Mouse (Mus musculus): ENCODE results near the gene Wdr95. TPM values are rescaled to one million over a fixed set of nuclear protein-coding genes. Genes with fewer than 3 reads are reported as not detected.
"Not testable (repeated sequence)": the region's sequence is repeated elsewhere in the genome, so short reads cannot be mapped to it uniquely, and the experiment has no call there.

The Wdr95 gene
- total RNA-seq, 2 experiments from 2014 or later: 0.62 to 2.4 TPM

DNA sequence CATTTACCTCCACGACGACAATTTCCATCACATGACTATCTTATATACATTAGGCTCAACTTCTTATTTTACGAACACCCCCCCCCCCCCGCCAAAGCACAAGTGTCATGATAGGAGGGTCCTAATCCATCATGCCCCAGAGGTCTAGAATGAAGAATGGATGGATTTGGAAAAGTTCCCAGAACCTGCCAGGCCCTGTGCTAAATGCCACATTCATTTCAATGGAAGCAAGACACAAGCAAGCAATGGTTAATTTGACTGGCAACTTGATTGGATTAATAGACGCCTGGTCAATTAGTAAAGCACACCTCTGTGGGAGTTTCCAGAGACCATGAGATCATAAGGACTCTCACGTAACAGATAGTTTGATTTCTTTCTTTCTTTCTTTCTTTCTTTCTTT lies 11.4 kb upstream of the Wdr95 start:
- DNase-seq: no peak

DNA sequence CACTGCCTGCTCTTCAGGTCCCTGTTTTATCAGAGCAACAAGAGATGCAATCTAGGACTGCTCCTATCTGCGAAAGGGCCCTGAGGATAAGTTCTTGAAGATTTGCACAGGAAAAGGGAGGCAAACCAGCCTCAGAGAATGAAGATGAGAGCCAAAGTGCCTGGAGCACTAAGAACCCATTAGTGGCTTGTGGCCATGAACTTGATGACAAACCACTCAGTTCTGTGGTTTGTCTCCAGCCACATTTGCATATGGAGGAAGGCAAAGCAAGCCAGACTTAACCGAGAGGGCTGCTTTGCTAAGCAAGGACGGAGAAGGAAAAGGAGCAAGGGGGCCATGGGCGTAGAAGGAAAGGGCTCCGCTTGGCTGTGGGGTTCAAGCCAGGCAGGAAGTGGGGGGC lies 7.7 kb upstream of the Wdr95 start:
- no peak for DNase-seq

DNA sequence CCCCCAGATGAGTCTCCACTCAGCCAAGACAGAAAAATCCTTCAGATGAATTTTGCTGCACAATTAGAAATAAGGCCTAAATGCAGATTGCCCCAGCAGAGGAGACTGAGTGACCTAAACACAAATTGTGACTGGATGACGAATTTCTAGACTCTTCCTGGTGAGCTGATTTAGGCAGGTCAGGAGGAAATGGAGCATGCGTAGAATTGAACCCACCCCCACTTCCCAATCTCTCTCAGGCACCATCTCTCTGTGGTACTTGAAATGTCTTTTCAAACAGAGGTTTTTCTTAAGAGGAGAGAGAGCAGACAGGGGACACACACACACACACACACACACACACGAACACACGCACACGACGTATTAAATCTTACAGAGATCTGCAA lies 4.6 kb upstream of the Wdr95 start:
- no peak for DNase-seq

DNA sequence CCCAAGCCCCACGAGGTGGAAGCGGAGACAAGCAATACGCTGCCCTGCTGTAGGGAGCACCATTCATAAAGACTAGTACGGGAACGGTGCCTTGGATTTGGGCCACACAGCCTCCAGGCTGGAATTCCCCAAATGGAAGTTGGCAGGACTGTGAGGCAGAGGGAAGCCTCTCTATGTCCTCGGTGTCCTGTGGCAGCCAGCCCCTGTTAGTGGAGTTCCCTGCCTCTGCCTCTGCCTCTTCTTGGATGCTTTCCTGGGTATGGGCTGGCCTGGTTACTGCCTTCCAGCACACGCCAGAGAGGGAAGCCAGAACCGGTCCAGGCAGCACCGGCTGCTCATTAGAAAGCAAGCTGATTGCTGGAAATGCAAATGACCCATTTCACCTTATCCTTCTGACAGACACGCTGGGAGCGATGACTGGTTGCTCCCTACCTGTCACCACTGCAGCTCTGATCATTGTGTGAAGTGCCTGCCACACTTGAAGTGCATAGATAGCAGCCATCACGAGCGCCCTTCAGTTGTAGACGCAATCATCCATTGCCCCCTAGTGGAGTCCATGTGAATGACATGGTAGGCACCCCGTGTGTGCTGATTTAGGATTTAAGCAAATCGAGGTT lies 4.1 kb upstream of the Wdr95 start:
- peak; percentile 86 to 88 for DNase-seq

DNA sequence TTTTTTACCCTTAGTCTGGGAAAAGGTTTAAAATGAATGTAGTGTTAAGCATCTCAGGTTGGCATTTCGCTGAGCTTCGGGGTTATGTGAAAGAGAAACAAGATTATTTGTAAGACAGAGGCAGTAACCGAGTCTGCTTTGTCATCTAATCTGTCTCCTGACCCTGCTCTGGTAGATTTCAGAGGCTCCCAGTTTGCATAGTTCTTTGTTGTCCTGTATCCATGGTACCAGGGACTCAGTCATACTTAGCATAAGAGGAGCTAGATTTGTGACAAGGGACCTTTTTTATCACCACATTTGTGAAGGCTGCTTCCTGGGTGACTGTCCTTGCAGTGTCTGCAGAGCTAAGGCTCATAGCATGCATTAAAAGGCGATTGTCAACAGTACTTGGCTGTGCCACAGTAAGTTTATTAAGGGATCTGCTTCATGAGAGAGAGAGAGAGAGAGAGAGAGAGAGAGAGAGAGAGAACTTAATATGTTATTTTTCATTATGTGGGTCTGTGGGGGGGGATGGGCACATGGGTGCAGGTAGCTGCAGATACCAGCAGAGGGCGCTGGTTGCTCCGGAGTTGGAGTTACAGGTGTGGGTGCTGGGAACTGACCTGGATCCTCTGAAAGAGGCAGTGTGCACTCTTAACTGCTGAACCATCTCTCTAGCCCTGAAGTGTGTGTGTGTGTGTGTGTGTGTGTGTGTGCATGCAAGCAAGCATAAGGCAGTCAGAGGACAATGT lies 3.3 kb upstream of the Wdr95 start:
- no peak for DNase-seq

DNA sequence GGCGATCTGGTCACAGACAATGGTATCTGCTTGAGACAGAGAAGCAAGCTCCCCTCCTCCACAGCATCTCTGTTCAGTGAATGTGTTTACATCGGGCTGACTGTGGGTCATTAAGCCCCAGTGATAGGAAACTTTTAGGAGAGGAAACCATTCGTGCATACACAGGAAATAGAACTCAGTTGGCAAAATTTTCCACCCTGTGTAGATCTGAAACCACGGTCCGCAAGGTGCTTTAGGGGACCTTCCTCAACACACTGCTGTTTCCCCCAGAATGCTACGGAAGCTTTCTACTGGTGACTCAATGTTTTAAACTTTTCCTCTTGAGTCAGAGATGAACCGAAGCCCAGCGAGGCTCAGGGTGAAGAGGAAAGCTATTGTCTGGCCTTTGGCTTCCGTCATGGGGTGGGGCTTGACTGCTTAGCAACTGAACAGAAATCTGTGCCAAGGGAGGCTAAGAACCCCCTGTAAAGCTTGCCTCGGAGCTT lies 2.0 kb upstream of the Wdr95 start:
- peak; percentile 46 to 54 for DNase-seq

DNA sequence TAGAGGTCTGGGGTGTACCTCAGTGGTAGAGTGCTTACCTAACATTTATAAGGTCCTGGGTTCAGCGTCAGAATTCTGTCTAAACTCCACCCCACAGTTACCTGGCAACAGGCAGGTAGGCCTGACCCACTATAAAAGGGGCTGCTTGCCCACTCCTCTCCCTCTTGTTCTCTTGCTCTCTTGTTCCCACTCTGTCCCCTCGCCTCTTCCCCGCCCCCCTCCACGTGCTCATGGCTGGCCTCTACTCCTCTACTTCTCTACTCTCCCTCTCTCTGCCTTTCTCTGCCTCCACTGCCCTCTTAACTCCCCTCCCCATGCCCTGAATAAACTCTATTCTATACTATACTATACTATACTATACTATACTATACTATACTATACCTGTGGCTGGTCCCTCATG lies 1.2 kb upstream of the Wdr95 start:
- not testable (repeated sequence) for DNase-seq

DNA sequence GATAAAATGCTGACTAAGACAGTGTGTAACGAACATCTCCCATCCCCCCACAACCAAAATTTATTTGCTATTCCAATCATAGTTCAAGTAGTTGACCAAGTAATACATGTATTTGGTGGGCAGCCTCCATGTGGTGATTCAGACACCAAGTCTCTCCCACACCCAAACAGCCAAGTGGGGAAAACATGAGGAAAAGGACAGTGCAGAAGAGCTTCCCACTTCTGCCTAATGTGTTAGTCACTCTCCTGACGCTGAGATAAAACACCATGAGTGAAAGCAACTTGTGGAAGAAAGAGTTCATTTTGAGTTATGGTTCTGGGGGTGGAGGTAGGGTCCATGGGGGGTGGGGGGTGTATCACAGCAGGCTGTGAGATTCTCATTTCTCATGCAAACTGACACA lies 5.4 kb downstream of the Wdr95 start:
- DNase-seq: no peak

DNA sequence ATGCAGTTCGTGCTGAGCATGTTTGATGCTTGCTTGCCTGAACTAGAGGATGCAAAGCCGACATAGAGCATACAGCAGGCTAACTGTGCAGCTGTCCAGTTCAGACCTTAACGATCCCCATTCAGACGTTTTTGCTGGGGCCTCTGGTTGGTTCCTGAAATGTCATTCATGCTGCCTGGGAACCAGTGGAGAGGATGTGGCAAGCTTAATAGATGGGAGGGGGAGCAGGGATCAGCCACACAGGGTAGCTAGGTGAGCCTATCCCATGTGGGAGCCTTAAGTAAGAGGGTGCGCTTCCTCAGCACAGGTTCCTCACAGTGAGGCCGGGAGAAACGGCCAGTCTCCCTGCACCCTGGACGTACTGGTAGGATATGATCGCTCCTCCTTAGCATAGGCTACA lies 7.5 kb downstream of the Wdr95 start:
- DNase-seq: no peak

DNA sequence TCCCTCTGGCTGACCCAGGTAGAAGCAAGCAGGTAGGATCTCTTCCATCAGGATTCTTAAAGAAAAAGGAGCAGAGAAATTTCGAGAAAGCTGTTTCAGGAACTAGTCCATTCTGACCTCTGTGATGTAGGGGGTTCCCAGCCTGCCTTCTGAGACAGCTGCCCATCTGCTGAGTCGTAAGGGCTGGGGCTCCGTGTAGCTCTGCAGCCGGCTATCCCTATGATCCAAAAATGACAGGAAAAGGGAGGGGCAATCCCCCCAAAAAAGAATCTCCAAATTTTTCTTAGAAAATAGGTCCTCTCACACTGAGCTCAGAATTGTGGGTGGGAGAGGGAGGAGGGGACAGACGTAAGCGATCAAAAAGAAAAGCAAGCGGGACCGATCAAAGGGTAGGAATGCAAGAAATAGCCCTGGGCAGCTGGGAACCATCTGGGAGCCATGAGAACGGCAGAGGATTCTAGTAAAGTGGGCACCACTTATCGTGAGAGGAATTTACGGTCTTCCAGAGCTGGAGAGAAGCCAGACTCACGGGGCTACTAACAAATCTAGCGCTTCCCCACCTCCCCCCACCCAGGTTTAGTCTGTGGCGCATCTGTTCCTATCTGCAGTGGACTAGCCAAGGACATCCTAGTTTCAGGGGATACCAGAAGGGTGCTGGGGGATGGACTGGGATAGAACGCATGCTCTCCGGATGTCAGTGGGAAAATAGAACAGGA lies 9.5 kb downstream of the Wdr95 start:
- DNase-seq: peak in 1 of 2 experiments; percentile 31

DNA sequence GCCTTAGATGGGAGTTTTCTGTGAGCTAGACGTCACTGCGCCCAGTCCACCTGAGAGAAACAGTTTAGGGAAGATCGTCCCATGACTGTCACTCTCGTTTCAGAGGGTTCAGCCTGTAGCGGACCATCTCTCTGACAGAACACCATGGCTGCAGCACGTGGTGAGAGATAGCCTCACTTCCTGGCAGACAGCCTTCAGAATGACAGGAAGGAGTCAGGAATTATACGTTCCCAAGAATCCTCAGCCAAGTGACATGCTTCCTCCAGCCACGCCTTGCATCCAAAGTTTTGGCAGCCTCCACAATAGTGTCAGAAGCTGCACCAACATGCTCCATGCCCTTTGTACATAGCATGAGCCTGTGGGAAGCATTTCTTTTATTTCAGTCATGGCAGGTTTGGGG lies 10.1 kb downstream of the Wdr95 start:
- DNase-seq: no peak

DNA sequence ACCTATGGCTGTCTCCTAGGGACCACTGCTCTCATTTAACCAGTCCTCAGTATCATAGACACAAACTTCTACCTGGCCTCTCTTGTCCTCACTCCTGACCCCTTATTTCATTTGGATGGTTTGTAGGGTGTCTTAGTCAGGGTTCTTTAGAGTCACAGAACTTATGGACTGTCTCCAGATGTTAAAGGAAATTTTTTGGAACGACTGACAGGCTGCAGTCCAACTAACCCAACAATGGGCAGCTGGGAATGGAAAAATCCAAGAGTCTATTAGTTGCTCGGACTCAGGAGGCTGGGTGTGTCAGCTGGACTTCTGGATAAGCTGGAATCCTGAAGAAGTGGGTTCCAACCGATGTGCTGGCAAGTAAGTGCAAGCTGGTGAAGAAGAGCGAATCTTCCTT lies 10.6 kb downstream of the Wdr95 start:
- DNase-seq: no peak

DNA sequence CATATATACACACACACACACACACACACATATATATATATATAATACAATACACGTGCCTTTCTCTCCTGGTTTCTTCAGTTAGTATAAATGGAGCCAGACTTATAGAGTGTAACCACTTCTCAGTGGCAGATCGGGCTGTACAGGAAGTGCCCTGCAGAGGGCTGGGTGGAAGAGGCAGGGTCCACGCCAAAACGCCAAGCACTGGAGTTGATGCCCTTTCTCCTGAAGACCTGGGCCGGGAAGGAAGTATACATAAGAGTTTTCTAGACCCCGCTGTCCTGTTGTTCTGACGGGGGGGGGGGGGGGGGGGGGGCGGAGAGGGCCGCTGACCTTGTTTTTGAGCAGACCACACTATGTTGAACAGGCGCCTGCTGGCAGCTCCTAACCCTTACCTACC lies 22.7 kb downstream of the Wdr95 start:
- no peak for DNase-seq

DNA sequence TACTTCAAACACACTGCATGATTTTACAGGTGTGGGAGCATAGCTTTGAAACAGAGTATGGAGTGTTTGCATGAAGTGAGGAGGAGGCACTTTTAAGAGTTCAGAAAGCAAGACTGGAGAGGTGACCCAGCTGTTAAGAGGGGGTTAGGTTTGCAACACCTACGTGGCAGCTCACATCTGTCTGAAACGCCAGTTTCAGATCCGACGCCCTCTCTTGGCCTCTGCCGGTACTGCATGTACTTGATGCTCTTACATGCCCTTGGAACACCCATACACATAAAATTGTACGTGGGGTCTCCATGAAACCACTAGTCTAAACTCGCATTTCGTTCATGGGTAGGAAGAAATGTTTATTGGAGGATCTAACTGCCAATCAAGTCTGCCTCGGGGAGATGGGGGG lies 24.3 kb downstream of the Wdr95 start:
- DNase-seq: no peak

DNA sequence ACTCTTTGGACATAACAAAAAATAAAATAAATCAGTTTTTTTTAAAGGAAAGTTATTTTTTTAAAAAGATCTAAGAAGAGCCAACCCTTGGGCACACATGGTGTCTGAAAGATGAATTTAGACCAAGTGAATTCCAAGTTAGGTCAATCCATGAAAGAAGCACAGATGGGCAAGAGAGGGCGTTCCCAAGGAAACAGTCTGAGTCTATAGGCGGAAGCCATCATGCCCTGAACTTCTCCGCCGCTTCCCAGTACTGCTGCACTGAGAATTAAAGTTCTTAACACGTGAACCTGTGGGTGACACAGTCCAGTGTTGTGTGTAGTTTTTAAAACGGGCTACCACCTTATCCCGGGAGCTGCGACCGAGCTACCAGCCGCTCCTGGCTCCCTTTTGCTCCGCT lies 24.9 kb downstream of the Wdr95 start:
- DNase-seq: no peak

DNA sequence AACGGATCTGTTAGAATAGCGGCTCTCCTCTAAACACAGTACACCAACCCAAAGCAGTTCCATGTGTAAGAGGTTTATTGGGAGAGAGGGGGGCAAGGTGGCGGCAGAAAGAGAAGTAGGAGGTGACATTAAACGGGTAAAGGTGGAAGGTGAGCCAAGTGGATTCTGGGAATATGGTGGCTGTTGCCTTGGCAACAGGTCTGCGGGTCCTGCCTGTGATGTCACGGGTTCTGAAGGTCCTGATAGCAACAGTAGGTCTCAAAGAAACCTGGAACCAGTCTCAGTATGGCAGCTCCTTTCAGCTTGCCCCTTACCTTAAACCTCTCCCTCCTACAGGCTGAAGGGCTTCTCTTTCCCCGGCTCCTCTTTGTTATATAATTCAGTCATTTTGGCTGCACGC lies 25.9 kb downstream of the Wdr95 start:
- DNase-seq: no peak

DNA sequence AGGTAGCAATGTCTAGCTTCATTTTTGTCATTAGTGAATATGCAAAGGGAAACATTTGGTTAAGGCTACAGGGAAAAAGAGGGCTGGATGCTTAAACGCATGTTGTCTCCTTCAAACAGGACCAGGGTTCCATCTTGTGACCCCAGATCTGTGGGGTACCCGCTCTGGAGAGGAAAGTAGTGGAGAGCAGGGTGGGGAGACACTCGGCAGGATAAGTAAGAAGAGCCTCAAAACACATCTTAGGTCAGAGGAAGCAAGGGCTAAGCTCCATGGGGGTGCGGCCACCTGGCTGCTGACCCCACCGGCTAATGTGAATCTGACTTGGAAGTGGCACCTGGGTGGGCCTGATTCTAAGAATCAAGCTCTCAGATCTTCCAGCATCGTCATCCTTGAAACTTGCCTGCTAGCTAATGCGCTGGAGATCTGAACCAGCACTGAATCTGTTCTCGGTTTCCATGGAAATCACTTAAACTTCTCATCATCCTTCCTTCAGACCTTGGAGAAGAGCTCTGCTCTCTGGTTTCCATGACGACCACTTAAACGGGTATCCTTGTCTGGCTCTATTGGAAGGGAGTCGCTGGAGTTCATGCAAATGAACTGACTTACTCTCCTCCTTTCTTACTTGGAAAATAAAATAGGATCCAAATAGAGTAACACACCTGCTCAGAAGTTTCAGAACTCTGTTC lies 32.6 kb downstream of the Wdr95 start:
- no peak for DNase-seq

DNA sequence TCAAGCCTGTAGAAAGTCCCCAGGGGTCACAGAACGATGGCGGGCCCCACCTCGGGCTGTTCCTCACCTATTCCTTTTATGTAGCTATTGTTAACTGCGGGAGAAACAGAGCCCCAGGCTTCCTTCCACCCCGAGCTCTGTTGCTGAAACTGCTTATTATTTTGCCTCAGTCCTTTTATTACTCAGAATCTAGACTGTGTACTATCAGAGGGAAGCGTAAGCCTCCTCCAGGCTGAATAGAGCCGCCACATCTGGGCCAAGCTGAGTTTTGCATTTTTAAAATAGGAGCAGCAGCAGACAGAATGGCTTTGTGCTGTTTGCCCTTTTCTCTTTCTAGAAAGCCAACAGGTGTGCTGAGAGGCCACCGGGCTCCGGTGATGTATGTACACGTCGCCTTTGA lies 37.5 kb downstream of the Wdr95 start:
- no peak for DNase-seq

DNA sequence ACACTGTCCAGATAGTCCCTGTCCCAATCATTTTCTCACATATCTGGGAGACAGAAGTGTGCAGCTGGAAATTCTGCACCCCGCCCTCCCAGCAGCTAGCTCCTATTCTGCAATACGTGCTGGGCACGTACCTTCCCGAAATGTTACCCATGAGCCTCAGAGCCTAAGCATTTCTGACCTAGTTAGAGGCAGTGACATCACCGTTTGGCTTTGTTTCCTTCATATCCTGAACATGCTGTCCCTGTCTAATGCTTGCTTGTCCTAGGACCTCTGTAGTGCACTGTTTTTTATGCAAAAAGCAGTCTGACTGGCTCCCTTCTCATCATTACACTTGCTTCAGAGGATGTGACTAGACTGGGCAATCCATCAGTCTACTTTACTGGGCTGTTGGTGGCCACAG lies 38.5 kb downstream of the Wdr95 start:
- peak in 1 of 2 experiments; percentile 50 for DNase-seq

DNA sequence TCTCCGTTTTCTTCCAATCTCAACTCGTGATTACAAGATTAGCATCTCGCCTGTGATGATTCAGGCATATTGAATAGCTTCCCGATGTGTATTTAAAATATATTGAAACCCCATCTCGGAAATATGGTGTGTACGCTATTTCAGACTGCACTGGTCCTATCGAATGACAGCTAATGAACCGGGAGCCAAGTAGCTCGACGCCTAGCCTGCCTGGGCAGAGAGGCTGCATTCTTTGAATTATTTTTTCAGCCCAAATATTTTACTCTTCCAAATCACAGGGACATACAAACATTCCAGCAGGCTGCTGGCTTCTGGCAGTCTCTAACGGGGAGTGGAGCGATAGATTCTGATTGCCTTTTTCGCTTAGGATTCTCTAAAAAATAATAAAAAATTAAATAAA lies 40.5 kb downstream of the Wdr95 start:
- no peak for DNase-seq

DNA sequence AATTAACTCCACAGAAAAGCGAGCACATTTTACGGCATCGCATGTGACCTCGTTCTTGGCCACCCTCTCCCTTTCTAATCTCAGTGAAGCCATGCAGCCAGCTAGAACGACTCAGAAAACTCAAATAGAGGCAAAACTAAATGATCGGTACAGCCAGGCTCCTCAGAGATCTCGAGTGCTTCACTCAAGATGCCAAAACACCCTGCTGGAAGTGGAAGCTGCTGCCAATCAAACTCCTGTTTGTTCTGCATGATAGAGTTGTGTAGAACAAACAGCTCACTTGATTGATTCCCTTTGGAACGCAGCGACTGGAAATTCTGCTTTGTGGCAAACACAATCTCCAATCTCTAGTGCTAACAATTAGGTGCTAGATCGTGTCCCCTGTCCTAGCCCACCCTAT lies 48.5 kb downstream of the Wdr95 start:
- DNase-seq: no peak

DNA sequence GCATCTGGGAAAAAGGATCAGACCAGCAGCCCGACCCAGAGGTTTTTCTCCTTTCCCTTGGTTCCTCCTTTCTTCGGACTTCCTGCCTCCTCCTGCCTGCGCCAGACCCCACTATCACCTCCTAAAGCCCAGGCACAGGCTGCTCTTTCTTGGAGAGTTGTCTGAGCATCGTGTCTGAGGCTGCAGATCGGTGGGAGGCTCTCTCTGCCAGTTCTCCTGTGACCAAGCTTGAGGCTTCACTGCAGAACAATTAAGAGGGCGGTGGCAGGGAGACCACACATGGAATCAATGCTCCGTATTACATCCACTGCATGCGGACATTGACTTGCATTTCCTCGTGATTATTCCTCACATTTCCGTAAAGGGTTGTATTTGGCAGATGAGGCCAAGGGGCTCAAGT lies 49.0 kb downstream of the Wdr95 start:
- DNase-seq: no peak

DNA sequence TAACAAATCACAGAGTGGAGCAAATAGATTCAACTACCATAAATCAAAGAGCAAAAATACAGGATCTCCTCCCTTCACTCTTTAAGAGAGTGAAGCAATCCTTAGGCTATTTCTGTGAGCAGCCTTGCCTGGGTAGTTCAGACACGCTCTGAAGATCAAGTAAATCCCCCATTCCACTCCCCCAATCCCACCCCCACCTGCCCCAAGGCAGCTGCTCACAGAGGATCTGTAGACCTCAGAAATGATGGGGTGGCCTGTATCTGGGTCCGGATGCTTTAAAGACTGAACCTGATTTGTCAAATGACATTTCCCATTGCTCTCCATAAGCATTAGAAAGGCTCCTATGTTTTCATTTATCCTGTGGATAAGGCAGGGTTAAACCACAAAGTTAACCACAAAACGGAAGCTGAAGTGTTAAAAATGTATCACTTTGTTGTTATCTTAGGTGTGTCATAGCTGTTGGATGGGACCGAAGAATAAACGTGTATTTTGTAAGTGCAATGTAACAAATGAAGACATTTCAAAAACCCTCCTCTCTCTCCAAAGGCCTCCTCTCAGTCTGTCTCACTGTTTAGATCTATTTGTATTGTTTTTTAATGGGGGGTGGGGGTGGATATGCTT lies 54.3 kb downstream of the Wdr95 start:
- DNase-seq: no peak

All from layer of hippocampus, postnatal 36 days (tissue).